Mouse (Mus musculus): ENCODE measurements around the gene Gm36210. TPM values are rescaled to one million over a fixed set of nuclear protein-coding genes. Genes with fewer than 3 reads are reported as not detected.

The Gm36210 gene
- polyA plus RNA-seq, 1 experiment from 2014 or later: 0.22 TPM

- WGBS: 78% methylated on average over 12 of the region's 12 CpGs
- peaks cover 6% of the 10 kb centered on the region for H3K4me1 ChIP-seq
- DNase-seq (ENCODE audit: low spot score): no peak
- no peaks in the 10 kb centered on the region for H3K27me3 ChIP-seq (replicated peaks; ENCODE audit: low read depth, poor library complexity, severe bottlenecking)
- no peak overlapping the region for H3K27ac ChIP-seq (replicated peaks)
- H3K36me3 ChIP-seq (replicated peaks): no peaks in the 10 kb centered on the region
- no peak overlapping the region for H3K4me3 ChIP-seq
- H3K9me3 ChIP-seq: peaks cover 7% of the 10 kb centered on the region; the same call in 1 of the 2 replicates
These were observed 26.8 kb upstream of the Gm36210 start for GRCm38 (mm10) chr7:4933103-4933502.

- Histone ChIP-seq H3K27ac (replicated peaks) (peak overlapping the region; percentile 48; the same call in 1 of the 2 replicates), H3K4me3 (no peak overlapping the region), H3K36me3 (replicated peaks) (no peaks in the 10 kb centered on the region), H3K9me3 (no peaks in the 10 kb centered on the region), H3K27me3 (replicated peaks; ENCODE audit: low read depth, poor library complexity, severe bottlenecking) (no peaks in the 10 kb centered on the region), H3K4me1 (peaks cover 54% of the 10 kb centered on the region)
- WGBS: 88% methylated on average over 17 of the region's 17 CpGs
- no peak for DNase-seq (ENCODE audit: low spot score)
These were observed 22.0 kb upstream of the Gm36210 start for GRCm38 (mm10) chr7:4928323-4928722.

GRCm38 (mm10) chr7:4927711-4928110 is 21.4 kb upstream of the Gm36210 start:
- H3K4me1 ChIP-seq: peaks cover 60% of the 10 kb centered on the region
- H3K27me3 ChIP-seq (replicated peaks; ENCODE audit: low read depth, poor library complexity, severe bottlenecking): no peaks in the 10 kb centered on the region
- WGBS: 66% methylated on average over 8 of the region's 8 CpGs
- no peaks in the 10 kb centered on the region for H3K9me3 ChIP-seq
- no peak overlapping the region for H3K4me3 ChIP-seq
- H3K27ac ChIP-seq (replicated peaks): peak overlapping the region; percentile 48
- H3K36me3 ChIP-seq (replicated peaks): no peaks in the 10 kb centered on the region
- no peak for DNase-seq (ENCODE audit: low spot score)

- Histone ChIP-seq H3K27me3 (replicated peaks; ENCODE audit: low read depth, poor library complexity, severe bottlenecking) (no peaks in the 10 kb centered on the region), H3K9me3 (no peaks in the 10 kb centered on the region), H3K36me3 (replicated peaks) (no peaks in the 10 kb centered on the region), H3K4me3 (peak overlapping the region; percentile 56; the same call in 1 of the 2 replicates), H3K27ac (replicated peaks) (peak overlapping the region; percentile 92), H3K4me1 (peaks cover 69% of the 10 kb centered on the region)
- 71% methylated on average over 16 of the region's 16 CpGs for WGBS
- no peak for DNase-seq (ENCODE audit: low spot score)
These were observed 20.5 kb upstream of the Gm36210 start for GRCm38 (mm10) chr7:4926849-4927248.

GRCm38 (mm10) chr7:4925441-4926381 is 19.4 kb upstream of the Gm36210 start, which contains the start of gene Ssc5d:
Ssc5d (plus strand) TSS chr7:4925785.
- H3K4me1 ChIP-seq: peaks cover 80% of the 10 kb centered on the region

GRCm38 (mm10) chr7:4924891-4925301 is 18.6 kb upstream of the Gm36210 start:
- peak overlapping the region; percentile 56 for H3K4me3 ChIP-seq
- peaks cover 88% of the 10 kb centered on the region for H3K4me1 ChIP-seq
- 5% methylated on average over 4 of the region's 4 CpGs for WGBS
- DNase-seq (ENCODE audit: low spot score): peak; percentile 76
- H3K36me3 ChIP-seq (replicated peaks): peaks cover 16% of the 10 kb centered on the region
- peaks cover 4% of the 10 kb centered on the region; the same call in 1 of the 2 replicates for H3K9me3 ChIP-seq
- H3K27me3 ChIP-seq (replicated peaks; ENCODE audit: low read depth, poor library complexity, severe bottlenecking): no peaks in the 10 kb centered on the region
- peak overlapping the region; percentile 92 for H3K27ac ChIP-seq (replicated peaks)

More at GRCm38 (mm10) chr7:4925441-4926381, 19.4 kb upstream of the Gm36210 start, which contains the start of gene Ssc5d:
- Histone ChIP-seq H3K36me3 (replicated peaks) (peaks cover 8% of the 10 kb centered on the region), H3K27me3 (replicated peaks; ENCODE audit: low read depth, poor library complexity, severe bottlenecking) (no peaks in the 10 kb centered on the region), H3K4me3 (peak within 1 kb of the TSS; percentile 56), H3K9me3 (no peaks in the 10 kb centered on the region), H3K27ac (replicated peaks) (peak within 1 kb of the TSS; percentile 92)
- 5% methylated on average over 6 of the region's 6 CpGs for WGBS
- peak; percentile 75 for DNase-seq (ENCODE audit: low spot score)

- peaks cover 20% of the 10 kb centered on the region for H3K36me3 ChIP-seq (replicated peaks)
- H3K4me3 ChIP-seq: peak overlapping the region; percentile 56
- H3K27me3 ChIP-seq (replicated peaks; ENCODE audit: low read depth, poor library complexity, severe bottlenecking): no peaks in the 10 kb centered on the region
- peak overlapping the region; percentile 92 for H3K27ac ChIP-seq (replicated peaks)
- 2% methylated on average over 4 of the region's 4 CpGs for WGBS
- peak; percentile 39 for DNase-seq (ENCODE audit: low spot score)
- H3K4me1 ChIP-seq: peaks cover 88% of the 10 kb centered on the region
- peaks cover 4% of the 10 kb centered on the region; the same call in 1 of the 2 replicates for H3K9me3 ChIP-seq
These were observed 18.2 kb upstream of the Gm36210 start for GRCm38 (mm10) chr7:4924483-4924882.

GRCm38 (mm10) chr7:4923586-4924364 is 17.5 kb upstream of the Gm36210 start:
- H3K36me3 ChIP-seq (replicated peaks): peaks cover 27% of the 10 kb centered on the region
- H3K27ac ChIP-seq (replicated peaks): peak overlapping the region; percentile 92
- peaks cover 86% of the 10 kb centered on the region for H3K4me1 ChIP-seq
- peak; percentile 72 for DNase-seq (ENCODE audit: low spot score)
- peaks cover 4% of the 10 kb centered on the region; the same call in 1 of the 2 replicates for H3K9me3 ChIP-seq
- H3K27me3 ChIP-seq (replicated peaks; ENCODE audit: low read depth, poor library complexity, severe bottlenecking): no peaks in the 10 kb centered on the region
- peak overlapping the region; percentile 56 for H3K4me3 ChIP-seq
- 4% methylated on average over 37 of the region's 37 CpGs for WGBS

- H3K36me3 ChIP-seq (replicated peaks): peaks cover 35% of the 10 kb centered on the region
- peak overlapping the region; percentile 56 for H3K4me3 ChIP-seq
- WGBS: under 1% methylated on average over 14 of the region's 14 CpGs
- peaks cover 82% of the 10 kb centered on the region for H3K4me1 ChIP-seq
- H3K9me3 ChIP-seq: peaks cover 4% of the 10 kb centered on the region; the same call in 1 of the 2 replicates
- no peaks in the 10 kb centered on the region for H3K27me3 ChIP-seq (replicated peaks; ENCODE audit: low read depth, poor library complexity, severe bottlenecking)
- peak overlapping the region; percentile 92 for H3K27ac ChIP-seq (replicated peaks)
- DNase-seq (ENCODE audit: low spot score): peak; percentile 90
These were observed 16.7 kb upstream of the Gm36210 start for GRCm38 (mm10) chr7:4922931-4923565.

- peaks cover 76% of the 10 kb centered on the region for H3K4me1 ChIP-seq
These were observed 16.2 kb upstream of the Gm36210 start for GRCm38 (mm10) chr7:4922508-4922907.

GRCm38 (mm10) chr7:4921824-4922482 is 15.6 kb upstream of the Gm36210 start, which contains the start of gene Nat14:
Nat14 (plus strand) TSS chr7:4922028.
- Histone ChIP-seq H3K27ac (replicated peaks) (peak within 1 kb of the TSS; percentile 92), H3K4me1 (peaks cover 73% of the 10 kb centered on the region), H3K9me3 (peaks cover 4% of the 10 kb centered on the region; the same call in 1 of the 2 replicates), H3K4me3 (peak within 1 kb of the TSS; percentile 56), H3K27me3 (replicated peaks; ENCODE audit: low read depth, poor library complexity, severe bottlenecking) (no peaks in the 10 kb centered on the region), H3K36me3 (replicated peaks) (peaks cover 46% of the 10 kb centered on the region)
- DNase-seq (ENCODE audit: low spot score): no peak
- 28% methylated on average over 8 of the region's 8 CpGs for WGBS

More at GRCm38 (mm10) chr7:4922508-4922907, 16.2 kb upstream of the Gm36210 start:
- H3K9me3 ChIP-seq: peaks cover 4% of the 10 kb centered on the region; the same call in 1 of the 2 replicates
- no peaks in the 10 kb centered on the region for H3K27me3 ChIP-seq (replicated peaks; ENCODE audit: low read depth, poor library complexity, severe bottlenecking)
- peak overlapping the region; percentile 56 for H3K4me3 ChIP-seq
- peak overlapping the region; percentile 92 for H3K27ac ChIP-seq (replicated peaks)
- WGBS: under 1% methylated on average over 14 of the region's 14 CpGs
- peak; percentile 92 for DNase-seq (ENCODE audit: low spot score)
- H3K36me3 ChIP-seq (replicated peaks): peaks cover 40% of the 10 kb centered on the region

Measured in embryonic facial prominence, embryonic 10.5 days (tissue).